Mouse (Mus musculus) E14TG2a.4 (cell line): ENCODE results near the gene Mphosph10.

Experiments used
- CTCF ChIP-seq: conservative IDR thresholded peaks from 2 replicates; pipeline ENCODE4 v1.5.1; 2014; ENCODE audit warnings: low read length
- NANOG ChIP-seq: IDR thresholded peaks from 2 replicates; pipeline ENCODE4 v1.6.1; 2014; ENCODE audit warnings: borderline replicate concordance, low read length, mixed read lengths

GRCm38 (mm10) chr7:64424861-64425260 is 32.8 kb upstream of the Mphosph10 start:
- 0 out of 2 replicates have a peak, but pooled peaks have one; percentile 13 for TF ChIP-seq CTCF
- TF ChIP-seq NANOG, result no peak
